Mouse (Mus musculus): ENCODE measurements around the gene Rasgrf2.

DNA sequence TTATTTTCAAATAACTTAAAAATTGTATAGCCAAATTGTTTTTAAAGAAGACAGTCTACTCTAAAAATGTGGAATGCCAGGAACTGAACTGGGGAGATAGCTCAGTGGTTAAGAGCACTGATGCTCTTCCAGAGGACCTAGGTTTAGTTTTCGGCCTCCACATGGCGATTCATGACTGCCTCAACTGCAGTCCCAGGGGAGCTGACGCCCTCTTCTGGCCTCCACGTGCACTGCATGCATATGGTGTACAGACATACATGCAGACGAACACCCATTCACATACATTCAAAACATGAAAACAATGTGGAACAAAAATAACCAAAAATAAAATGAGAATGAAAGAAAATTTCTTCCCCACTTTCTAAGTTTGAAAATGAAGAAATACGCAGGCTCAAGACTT is 144.5 kb downstream of the Rasgrf2 start:
- TF ChIP-seq CTCF (IDR thresholded peaks at IDR 0.05; ENCODE audit: low read depth) (peak; percentile 19; the same call in 1 of the 2 replicates), EP300 (IDR thresholded peaks at IDR 0.05; ENCODE audit: low read depth) (no peak)

All from liver, postnatal 0 days (tissue).